Mouse (Mus musculus) C2C12 (cell line): ENCODE measurements at regions not wholly inside any gene's neighbourhood (a gene's known extent, or its start where the extent isn't known, plus 50 kb on each side); places are given as distances from the start of the nearest gene placed in this dataset.

Experiments used
- H3K27me3 ChIP-seq: one replicate; pipeline ENCODE4 v1.6.1; 2011; ENCODE audit not compliant: control insufficient read depth, insufficient read depth, insufficient read length
- H3K36me3 ChIP-seq: one replicate; pipeline ENCODE4 v1.6.1; 2011; ENCODE audit not compliant: control insufficient read depth, insufficient read depth
- H3K4me3 ChIP-seq: one replicate; pipeline ENCODE4 v1.5.1; 2011; ENCODE audit warnings: mild to moderate bottlenecking, control low read depth; ENCODE audit not compliant: poor library complexity, insufficient read depth, severe bottlenecking
- H3K79me2 ChIP-seq: one replicate; pipeline ENCODE4 v1.6.1; 2011; ENCODE audit not compliant: control insufficient read depth, insufficient read depth
- H3K79me3 ChIP-seq: one replicate; pipeline ENCODE4 v1.6.1; 2011; ENCODE audit warnings: low read depth, control low read depth
- H3ac ChIP-seq: one replicate; pipeline ENCODE3; 2011; ENCODE audit warnings: low read depth; ENCODE audit not compliant: control insufficient read depth, insufficient read length
- CEBPB ChIP-seq: IDR thresholded peaks from one replicate; pipeline ENCODE4 v1.6.1; 2011; ENCODE audit warnings: low read depth, mild to moderate bottlenecking, control low read depth, moderate library complexity
- CTCF ChIP-seq: IDR thresholded peaks from one replicate; pipeline ENCODE4 v1.5.1; 2011; ENCODE audit not compliant: control insufficient read depth, insufficient read depth, insufficient read length
- FOSL1 ChIP-seq: IDR thresholded peaks from one replicate; pipeline ENCODE4 v1.8.0; 2011; ENCODE audit warnings: mild to moderate bottlenecking, low read length; ENCODE audit not compliant: poor library complexity, insufficient read depth, severe bottlenecking
- MAX ChIP-seq: IDR thresholded peaks from one replicate; pipeline ENCODE4 v1.6.1; 2011; ENCODE audit warnings: mild to moderate bottlenecking, control low read depth
- MYOD1 ChIP-seq: IDR thresholded peaks from one replicate; pipeline ENCODE4 v1.6.1; 2011; ENCODE audit warnings: low read depth; ENCODE audit not compliant: control insufficient read depth, insufficient read length
- MYOG ChIP-seq: IDR thresholded peaks from one replicate; pipeline ENCODE4 v1.6.1; 2011; ENCODE audit not compliant: control insufficient read depth, insufficient read length; ENCODE audit errors: extremely low read depth
- USF1 ChIP-seq: IDR thresholded peaks from one replicate; pipeline ENCODE4 v1.6.1; 2011; ENCODE audit warnings: low read depth, mild to moderate bottlenecking, control low read depth, moderate library complexity

DNA sequence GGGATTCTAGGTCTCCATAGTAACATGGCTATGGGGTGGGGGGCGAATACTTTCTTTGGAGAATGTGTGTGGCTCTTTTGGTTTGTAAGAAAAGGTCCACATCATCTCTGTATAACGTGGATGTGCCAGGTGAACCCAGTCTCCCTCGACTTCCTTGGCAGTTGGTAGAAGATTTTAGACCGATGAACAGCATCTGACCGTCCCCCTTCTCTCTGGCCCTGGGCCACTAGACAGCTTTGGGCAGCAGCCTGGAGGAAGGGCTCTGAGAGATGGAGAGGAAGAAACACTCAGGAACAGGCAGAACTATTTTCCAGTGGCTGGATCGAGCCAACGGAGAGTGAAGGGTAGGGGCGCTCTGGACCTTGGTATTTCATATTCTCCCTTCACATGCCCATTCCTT lies 217.5 kb upstream of the Cxcr4 start:
- Histone ChIP-seq H3ac (no peak overlapping the region), H3K4me3 (no peak overlapping the region), H3K79me3 (no peaks in the 10 kb centered on the region), H3K79me2 (no peaks in the 10 kb centered on the region), H3K36me3 (no peaks in the 10 kb centered on the region), H3K27me3 (no peaks in the 10 kb centered on the region)
- TF ChIP-seq CTCF: no peak
- no peak for TF ChIP-seq FOSL1
- no peak for TF ChIP-seq CEBPB
- TF ChIP-seq MYOD1: no peak
- no peak for TF ChIP-seq MYOG
- TF ChIP-seq USF1: no peak

DNA sequence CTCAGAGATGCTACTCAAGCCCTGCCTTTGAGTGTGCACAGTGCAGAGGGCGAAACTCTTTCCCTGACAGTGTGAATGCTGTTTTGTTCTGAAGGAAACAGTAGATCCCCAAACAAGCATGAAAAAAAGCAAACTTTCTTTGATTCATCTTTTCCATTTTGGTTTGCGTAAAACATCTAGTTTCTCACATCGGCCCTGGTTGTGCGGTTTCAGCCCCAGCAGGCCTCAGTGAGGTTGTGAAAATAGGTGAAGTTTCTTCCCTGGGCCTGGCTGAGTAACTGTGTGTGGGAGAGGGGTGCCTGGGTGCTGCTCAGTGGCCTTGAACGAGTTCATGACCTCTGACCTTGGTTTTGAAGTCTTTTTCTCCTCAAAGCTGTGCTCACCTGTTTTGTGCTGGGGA lies 216.5 kb upstream of the Cxcr4 start:
- no peaks in the 10 kb centered on the region for H3K79me3 ChIP-seq
- no peak overlapping the region for H3ac ChIP-seq
- no peaks in the 10 kb centered on the region for H3K36me3 ChIP-seq
- no peaks in the 10 kb centered on the region for H3K79me2 ChIP-seq
- TF ChIP-seq MAX (no peak), FOSL1 (no peak), USF1 (no peak), MYOG (no peak)
- no peak overlapping the region for H3K4me3 ChIP-seq
- H3K27me3 ChIP-seq: no peaks in the 10 kb centered on the region

GRCm38 (mm10) chr1:128805687-128806653 lies 213.9 kb upstream of the Cxcr4 start:
- no peaks in the 10 kb centered on the region for H3K79me3 ChIP-seq

DNA sequence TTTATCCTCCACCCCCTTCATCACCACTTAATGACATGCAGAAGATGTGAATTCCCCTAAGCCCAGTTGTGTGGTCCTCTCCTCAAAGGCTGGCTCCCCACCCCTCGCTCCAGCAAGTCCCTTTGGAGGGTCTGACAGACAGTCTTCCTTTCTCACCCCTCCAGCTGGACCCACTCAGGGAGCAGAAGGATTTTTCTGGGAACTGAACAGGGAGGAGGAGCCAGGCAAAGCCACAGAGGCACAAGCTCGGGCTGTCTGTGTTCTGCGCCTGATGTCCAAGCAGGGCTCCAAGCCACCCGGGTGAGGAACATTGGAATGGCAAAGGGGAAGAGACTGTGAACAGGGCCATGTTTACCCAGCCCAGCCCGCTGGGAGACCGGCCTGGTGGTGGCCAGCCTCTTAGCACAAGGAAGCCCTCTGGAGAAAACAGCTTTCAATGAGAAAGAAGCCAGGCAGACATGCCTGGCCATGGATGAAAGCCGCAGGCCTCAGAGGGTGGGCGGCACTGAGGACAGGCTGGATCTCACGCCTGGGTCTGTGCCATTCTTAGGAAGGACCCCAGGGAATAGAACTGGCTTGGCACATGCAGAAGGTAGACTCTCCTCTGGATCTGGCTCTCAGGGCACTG lies 211.5 kb upstream of the Cxcr4 start:
- Histone ChIP-seq H3K4me3 (no peak overlapping the region), H3K79me2 (no peaks in the 10 kb centered on the region), H3K36me3 (no peaks in the 10 kb centered on the region), H3K27me3 (no peaks in the 10 kb centered on the region), H3K79me3 (no peaks in the 10 kb centered on the region), H3ac (no peak overlapping the region)
- TF ChIP-seq MAX (no peak), MYOG (no peak), USF1 (no peak), MYOD1 (no peak), FOSL1 (no peak), CEBPB (no peak), CTCF (no peak)

More at GRCm38 (mm10) chr1:128805687-128806653, 213.9 kb upstream of the Cxcr4 start:
- Histone ChIP-seq H3K4me3 (no peak overlapping the region), H3K36me3 (no peaks in the 10 kb centered on the region), H3K79me2 (no peaks in the 10 kb centered on the region), H3K27me3 (no peaks in the 10 kb centered on the region), H3ac (no peak overlapping the region)
- TF ChIP-seq MYOD1: no peak

DNA sequence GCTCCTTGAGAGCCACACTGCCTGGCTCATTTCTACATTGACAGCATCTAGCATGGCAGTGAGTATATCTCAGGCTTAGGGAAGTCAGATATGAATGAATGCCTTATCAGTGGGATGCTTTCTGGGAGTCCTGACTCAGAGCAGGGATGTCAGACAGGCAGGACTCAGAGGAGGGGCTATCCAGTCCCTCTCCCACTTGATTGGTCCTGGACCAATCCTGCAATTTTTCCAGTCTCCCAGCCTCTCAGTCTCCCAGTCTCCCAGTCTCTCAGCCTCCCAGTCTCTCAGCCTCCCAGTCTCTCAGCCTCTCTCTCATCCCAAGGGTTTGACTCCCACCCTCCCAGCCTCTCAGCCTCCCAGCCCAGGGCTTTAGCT lies 211.0 kb upstream of the Cxcr4 start:
- TF ChIP-seq USF1 (no peak), MYOD1 (no peak), CTCF (no peak), MAX (no peak), FOSL1 (no peak), MYOG (no peak), CEBPB (no peak)
- H3ac ChIP-seq: no peak overlapping the region
- no peaks in the 10 kb centered on the region for H3K27me3 ChIP-seq
- H3K36me3 ChIP-seq: no peaks in the 10 kb centered on the region
- no peak overlapping the region for H3K4me3 ChIP-seq
- H3K79me3 ChIP-seq: no peaks in the 10 kb centered on the region
- H3K79me2 ChIP-seq: no peaks in the 10 kb centered on the region

DNA sequence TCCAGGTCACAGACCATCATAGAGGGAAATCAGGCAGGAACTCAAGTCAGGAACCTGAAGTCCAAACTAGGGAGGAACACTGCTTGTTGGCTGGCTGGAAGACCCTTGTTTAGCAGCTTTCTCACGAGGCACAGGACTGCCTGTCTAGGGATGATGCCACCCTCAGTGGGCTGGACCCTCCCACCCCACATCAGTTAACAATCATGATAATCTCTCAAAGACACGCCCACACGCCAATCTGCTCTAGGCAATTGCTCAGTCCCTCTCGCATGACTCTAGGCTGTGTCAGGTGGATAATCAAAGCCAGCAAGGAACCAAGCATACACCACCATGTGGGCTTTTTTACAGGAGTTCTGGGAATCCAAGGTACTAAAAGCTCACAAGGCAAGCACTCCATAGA lies 206.6 kb upstream of the Cxcr4 start:
- no peaks in the 10 kb centered on the region for H3K36me3 ChIP-seq
- H3K79me3 ChIP-seq: no peaks in the 10 kb centered on the region
- no peak overlapping the region for H3ac ChIP-seq
- no peaks in the 10 kb centered on the region for H3K27me3 ChIP-seq
- no peak overlapping the region for H3K4me3 ChIP-seq
- H3K79me2 ChIP-seq: no peaks in the 10 kb centered on the region
- TF ChIP-seq MAX (no peak), USF1 (no peak), MYOD1 (no peak), MYOG (no peak), FOSL1 (no peak), CEBPB (no peak), CTCF (no peak)
